Mouse (Mus musculus): ENCODE results near the gene Ddx28.

GRCm38 (mm10) chr8:106004538-106005207 is 7.0 kb downstream of the Ddx28 start:
- TF ChIP-seq CTCF (IDR thresholded peaks at IDR 0.05; ENCODE audit: borderline replicate concordance, control insufficient read depth, extremely low read depth, insufficient read depth, low read length, poor library complexity) (no peak), POLR2A (IDR thresholded peaks at IDR 0.05; ENCODE audit: control insufficient read depth, extremely low read depth, insufficient read depth, low read length, poor library complexity) (no peak)
